Mouse (Mus musculus) liver, embryonic 14.5 days (tissue): ENCODE measurements at regions not wholly inside any gene's neighbourhood (a gene's known extent, or its start where the extent isn't known, plus 50 kb on each side); places are given as distances from the start of the nearest gene placed in this dataset.

ENCODE experiments used
- CTCF ChIP-seq: IDR thresholded peaks from 2 replicates; pipeline ENCODE4 v1.5.1; 2016; ENCODE audit warnings: antibody characterized with exemption, low read depth, control low read depth
- EP300 ChIP-seq: IDR thresholded peaks from 2 replicates; pipeline ENCODE4 v1.6.1; 2016; ENCODE audit warnings: antibody characterized with exemption, low read depth

DNA sequence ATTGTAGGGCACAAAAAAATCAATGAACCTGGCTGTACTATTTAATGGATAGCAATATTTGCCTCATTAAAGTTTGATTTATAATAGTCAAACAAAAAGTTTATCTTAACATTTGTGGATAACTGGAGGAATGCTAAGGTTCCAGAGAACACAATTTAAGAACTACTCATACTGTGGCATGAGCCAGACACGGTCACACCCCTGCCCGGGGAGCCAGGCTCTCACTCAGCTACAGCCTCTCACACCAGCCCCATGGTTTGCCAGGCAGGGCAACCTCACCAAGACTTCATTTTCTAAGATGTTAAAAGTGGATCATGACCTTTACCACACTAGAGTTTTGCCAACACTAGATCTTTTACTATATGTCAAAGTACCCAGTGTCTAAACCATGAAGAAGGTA, 319.7 kb upstream of the Nr5a2 start:
- no peak for TF ChIP-seq CTCF
- TF ChIP-seq EP300 = no peak
